Mouse (Mus musculus) spleen, postnatal 14 days (tissue): ENCODE results near the gene Tango2.

ENCODE experiments used
- DNase-seq, 2 experiments: peaks; one replicate each; pipeline ENCODE4 v3.0.0; 2021 to 2022; ENCODE audit warnings: low spot score in 2 of 2

Gene Tango2

DNA sequence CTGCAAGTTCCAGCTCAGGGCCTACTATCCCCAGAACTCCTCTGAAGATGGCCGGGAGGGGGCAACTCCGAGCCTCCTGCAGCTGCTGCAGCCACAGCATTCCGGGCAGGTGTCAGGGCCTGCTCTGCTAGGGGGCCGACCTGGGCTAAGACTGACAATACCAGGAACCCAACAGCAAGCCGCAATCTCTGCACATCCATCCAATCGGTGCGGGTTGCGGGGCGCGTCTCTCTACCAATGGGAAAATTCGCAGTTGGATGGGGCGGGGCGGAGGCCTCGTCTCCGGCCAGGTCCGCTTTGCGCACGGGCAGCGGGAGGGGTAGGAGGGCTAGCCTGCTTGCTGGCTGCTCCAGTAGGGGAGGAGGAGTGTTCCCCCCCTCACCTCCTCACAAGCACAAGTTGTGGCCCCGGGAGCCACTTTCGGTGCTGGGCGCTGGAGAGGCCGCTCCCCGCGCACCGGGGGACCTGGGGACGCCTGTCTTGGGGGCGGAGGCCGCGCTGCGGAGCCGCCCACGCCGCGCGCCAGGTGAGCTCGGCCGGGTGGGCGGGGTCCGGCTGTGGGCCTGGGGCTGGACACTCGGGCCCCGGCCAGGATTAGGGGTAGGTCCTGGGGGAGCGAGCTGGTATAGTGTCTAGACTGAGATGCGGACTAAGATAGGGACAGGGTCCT is at the start of gene Tango2, which contains the start of gene Arvcf:
Gene Tango2 (minus strand): TSS at position 173 of the 670 bp plus-strand sequence.
Gene Arvcf (plus strand): TSS at position 252 of the 670 bp plus-strand sequence.
- DNase-seq = peak; percentile 38 to 49

DNA sequence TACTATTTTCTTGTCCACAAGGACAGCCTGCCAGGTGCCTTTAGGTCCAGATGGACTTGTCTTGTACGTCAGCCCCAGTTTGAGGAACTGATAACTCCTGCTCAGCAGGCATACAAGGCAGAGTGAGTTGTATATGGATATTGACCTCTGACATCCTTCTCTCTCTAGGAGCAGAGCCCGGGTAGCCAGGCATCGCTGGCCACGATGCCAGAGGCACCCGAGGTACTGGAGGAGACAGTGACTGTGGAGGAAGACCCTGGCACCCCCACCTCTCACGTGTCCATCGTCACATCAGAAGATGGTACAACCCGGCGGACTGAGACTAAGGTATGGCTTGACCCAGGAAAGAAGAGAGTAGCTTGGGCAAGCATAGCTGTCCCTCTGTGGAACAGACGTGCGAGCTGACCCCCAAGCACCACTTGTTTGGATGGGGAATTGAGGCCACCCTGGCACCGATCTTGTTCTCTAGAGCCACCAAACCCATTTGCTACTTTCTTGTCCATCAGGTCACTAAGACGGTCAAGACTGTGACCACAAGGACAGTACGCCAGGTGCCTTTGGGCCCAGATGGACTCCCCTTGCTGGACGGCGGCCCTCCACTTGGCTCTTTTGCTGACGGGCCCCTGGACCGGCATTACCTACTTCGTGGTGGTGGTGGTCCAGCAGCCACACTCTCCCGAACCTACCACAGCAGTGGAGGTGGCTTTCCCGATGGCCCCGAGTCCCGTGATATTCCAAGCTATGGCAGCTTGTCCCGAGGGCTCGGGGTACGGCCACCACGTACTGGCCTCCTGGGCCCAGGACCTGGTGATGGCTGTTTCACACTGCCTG is 49.1 kb upstream of the Tango2 start:
- DNase-seq = no peak

DNA sequence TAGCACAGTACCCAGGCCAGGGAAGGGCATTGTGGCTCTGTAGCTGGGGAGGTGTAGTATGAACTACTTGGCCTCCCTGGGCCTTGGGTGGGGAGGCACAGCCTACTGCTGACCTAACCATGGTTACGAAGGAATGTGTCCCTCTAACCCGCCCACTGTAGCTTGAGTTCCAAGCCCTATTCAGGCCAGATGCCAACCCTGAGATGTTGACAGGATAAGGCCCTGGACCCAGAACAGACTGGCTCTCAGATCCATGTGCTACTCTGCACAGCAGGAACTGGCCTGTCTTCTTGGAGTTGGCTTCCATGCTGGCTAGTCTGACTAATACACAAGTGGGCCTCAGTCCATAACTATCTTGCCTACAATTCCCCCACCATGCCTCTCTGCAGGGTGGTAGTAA is 48.3 kb upstream of the Tango2 start:
- DNase-seq = no peak

DNA sequence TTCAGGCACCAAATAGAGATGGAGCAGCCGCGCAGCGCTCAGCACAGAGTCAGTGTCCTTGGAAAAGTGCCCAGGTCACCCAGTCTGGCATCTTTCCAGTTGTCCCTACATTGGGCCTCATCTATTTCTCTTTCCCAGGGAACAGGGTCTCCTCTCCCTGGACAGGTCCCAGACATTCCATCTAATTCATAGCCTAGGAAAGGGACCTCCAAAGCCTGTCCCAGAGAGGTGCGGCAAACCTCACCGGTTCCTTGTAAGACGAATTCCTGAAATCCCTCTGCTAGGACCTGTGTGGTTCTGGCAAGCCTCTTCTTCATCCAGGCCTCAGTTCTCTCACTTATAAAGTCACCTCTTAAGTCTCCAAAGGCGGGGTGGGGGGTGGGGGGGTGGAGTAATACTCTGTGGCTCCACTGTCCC is 47.7 kb upstream of the Tango2 start:
- DNase-seq = no peak

DNA sequence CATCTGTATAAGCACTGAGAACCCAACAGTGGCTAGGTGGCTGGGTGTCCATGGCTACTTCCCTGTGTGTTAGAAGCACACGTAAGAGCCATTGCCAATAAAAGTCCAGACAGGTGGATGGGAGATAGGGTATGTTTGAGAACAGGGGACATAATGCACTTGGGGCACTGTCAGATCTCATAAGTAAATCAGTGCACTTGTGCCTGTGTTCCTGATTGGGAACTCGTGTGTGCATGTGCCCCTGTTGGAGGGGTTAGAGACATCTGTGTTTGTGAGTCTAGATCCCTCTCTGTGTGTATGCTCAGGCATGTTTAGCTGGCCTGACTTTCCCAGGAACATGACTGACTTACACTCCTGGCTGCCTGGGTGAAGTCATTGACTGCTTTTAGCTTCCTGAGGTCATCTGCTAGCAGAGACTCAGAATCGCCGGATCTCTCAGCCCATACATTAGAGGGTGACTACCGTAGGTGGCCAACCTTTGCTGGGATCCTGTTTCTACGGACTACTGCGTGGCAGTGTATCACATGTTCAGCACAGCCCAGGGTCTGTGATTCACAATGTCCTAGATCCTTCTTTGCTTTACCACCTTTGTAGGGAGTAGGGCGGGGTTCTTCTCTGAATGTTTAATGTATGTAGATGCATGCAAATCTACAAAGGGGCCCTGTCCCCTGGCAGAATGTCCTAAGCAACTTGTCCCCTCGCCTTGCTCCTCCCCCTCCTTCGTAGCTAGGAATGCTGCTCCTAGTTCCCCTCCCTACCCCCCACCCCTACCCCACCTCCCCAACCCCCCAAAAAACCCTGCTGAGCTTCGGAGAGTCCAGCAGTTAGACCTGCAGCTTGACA is 47.1 kb upstream of the Tango2 start:
- DNase-seq = no peak

DNA sequence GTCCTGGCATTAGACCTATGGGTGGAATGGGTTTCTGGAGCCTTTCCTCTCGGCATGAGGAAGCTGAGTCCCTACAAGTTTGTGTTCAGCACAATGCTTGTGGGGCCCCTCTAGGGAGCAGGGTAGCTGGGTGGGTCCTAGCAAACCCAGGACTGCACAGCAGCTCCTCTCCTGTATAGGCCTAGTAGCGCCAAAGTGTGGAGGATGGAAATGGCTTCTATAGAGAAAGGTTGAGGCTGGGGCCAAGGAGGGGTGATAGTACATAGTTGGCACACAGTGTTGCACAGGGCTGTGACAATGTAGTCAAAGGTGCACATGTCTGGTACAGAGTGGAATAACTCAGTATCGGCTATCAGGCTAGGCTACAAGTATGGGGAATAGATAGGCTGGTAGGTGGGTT is 46.2 kb upstream of the Tango2 start:
- DNase-seq = no peak

DNA sequence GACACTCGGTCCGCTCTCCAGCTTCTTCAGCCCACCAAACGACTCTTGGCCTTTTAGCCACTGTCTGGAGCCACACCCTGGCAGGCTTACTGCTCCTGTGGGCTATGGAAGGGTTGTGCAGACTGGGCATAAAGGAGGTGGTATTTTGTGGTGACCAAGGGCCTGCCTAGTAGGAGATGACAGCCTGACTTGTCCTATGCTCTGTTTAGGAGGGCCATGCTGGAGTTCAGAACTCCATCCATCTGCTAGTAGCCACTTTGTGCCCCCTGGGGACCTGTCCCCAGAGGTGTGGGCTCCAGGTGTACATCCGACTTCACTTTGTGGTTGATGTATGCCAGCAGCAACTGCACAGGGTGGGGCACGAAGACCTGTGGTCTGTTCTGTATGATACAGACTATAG is 45.7 kb upstream of the Tango2 start:
- DNase-seq = no peak

DNA sequence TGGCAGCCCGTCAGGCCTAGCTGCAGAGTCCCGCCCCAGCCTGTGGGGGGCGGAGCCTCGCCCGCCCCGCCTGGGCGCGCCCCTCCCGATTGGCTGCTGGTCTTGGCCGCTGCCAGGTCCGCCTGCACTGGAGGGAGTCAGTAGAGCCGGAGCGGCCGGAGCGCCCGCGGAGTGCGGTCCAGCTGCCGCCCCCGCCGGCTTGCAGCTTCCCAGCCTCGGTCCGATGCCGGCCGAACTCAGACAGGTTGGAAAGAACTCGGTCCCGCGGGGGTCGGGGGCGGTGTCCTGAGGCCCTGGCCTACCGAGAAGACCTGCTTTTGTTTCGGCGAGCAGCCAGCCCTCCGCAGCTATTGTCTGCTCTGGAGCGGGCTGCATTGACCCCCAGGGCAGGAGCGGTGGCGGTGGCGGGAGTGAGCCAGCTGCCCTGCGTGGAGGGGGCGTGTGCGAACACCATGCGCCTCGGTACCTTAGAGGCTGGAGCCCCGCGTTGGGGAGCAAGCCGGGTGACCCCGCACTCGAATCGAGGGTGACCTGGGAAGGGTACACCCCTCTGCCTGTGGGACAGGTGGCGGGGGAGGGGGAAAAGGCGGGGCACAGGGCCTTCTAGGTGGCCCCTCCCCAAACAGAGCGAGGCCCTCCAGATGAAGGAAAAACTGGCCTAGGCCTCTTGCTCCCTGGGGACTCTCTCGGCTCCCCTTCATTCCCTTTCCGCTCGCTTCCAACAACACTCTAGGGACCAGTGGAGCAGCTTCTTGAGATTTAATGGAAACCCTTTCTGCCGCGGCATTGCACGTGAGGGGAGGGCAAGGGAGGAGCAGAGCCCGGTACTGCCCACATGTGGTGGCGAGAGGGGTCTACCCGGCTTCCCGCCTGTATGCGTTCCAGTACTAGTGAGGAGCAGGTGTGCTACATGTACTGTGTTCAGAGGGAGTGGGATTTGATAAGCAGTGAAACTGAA is 44.8 kb upstream of the Tango2 start:
- DNase-seq = peak; percentile 84

DNA sequence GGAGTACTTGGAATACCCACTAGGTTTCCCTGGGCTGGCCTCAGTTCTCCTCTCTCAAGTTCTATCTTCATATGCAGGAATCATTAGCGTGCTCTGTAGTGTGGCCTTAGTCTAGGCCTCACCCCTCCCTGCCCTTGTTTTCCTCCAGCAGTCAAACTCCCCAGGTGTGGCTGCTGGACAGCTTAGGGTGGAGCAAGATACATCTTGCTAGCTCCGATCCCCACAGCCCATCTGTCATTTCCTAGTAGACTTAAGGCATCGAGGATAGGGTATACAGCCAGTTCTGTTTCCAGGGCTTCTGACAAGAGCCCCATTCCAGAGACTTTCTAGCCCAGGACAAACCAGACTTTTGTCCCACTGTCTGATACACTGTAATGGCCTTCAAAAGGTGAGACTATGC is 43.8 kb upstream of the Tango2 start:
- DNase-seq = no peak

DNA sequence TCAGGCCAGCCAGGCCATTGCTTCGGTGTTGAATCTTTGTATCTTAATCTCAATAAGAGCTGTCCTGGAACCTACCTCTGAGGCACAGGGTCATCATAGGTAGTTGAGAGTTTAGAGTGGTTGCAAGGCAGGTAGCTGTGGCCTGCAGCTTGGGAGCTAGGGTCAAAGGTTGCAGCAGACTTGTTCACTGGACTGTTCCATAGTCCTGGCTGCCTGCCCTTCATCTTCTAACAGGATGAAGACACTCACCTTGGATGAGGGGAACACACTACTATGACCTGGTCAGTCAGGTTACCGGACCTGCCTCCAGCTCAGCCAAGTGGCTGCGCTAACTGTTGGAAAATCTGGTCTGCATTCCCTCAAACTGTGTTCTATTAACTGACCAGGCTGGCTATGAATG is 43.2 kb upstream of the Tango2 start:
- no peak for DNase-seq

DNA sequence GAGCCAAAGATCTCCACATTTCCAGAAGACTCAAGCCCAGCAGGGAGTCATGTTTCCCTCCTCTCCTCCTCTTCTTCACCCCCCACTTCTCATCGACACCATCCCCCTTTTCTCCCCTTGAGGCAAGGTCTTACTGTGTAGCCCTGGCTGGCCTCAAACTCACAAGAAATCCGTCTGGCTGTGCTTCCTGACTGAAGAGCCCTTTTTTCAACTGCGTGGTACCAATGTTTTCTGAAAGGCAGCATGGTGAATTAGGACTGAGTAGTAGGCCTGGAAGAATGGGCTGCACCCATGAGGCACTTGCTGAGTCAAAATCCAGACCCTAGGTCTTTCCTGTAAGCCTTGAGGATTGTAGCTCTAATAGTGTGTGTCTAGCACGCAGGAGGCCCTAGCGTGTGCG is 42.5 kb upstream of the Tango2 start:
- no peak for DNase-seq

DNA sequence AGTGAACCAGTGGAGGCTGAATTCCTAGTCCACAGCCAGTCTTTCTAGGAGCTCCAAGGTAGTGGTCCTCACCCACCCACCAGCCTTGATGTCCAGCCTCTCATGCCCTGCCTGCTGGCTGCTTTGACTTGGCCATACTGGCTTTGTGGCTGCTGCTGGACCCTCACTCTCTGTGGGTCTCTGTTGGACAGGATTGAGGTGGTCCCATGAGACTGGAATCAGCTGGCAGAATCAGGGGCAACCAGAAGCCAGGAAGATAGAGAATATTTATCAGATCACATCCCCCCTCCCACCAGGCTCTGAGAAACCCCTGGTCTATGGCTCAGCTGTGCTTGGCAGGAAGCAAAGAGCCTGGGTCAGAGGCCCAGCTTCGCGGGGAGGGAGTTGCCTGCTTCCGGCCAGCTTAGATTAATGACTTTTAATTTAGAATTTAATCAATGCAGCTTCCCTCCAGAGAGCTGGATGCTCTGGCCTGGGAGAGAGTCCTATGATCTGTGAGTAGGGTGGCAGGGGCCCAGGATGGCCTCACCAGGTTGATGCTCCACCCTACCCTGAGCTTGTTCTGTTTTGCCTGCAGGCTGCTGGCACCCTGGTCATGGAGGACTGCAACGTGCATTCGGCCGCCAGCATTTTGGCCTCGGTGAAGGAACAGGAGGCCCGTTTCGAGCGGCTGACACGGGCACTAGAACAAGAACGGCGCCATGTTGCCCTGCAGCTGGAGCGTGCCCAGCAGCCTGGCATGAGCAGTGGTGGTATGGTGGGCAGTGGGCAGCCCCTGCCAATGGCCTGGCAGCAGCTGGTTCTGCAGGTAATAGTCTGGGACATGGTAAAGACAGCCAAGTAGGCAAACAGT is 40.9 kb upstream of the Tango2 start:
- no peak for DNase-seq

DNA sequence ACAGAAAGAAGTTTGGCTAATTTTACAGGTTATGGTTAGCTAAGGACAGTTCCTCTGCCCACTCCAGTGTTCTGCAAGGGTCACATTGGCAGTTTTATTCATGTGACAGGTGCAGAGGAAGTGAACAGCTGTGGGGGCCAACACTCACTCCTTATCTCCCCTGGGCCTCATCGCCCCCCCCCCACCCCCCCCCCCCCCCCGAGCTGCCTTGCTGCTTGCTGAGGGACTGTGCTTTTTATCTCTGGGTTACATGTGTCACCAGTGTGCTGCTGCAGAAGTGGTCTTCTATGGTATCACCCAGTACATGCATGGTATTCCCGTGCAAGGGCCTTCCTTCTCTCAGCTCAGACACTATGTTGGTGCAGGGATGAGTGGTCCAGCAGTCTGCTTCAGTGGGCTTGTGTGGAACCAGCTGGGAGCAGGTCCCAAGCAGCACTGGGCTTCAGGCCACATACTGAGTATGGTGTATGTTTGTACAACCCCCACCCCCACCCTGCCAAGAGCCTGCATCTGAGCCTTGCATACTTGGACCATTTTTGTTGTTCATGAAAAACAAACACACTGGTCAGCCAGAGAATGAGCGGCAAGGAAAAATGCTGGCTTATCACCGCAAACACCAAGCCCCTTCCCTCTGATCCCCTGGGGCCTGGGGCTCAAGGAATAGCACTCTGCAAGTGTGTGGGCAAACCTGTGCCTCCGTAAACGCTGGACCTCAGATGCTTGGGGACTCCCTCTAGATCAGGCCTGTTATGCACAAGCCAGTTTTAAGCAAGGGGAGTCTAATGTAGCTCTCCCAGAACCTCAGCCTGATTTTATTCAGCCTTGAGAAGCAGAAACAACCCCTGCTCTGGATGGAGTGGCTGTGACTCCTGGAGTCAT is 40.0 kb upstream of the Tango2 start:
- DNase-seq = no peak

DNA sequence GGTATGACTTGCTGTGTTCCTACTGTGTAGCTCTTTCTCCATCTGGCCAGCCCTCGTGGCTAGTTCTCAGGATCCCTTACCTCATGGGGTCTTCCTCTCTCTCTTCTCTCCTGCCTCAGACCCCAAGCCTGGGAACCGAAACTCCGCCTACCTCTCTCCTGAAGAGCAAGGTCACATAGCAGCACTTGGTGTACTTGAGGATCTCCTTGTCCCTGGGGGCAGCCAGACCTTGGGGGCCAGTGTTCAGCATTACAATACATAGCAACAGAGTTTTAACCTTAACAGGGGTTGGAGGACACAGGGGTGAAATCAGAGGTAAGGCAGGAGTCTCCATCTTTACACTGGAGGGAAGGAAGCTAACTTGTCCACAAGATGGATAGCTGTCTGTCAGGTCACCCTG is 39.1 kb upstream of the Tango2 start:
- no peak for DNase-seq

DNA sequence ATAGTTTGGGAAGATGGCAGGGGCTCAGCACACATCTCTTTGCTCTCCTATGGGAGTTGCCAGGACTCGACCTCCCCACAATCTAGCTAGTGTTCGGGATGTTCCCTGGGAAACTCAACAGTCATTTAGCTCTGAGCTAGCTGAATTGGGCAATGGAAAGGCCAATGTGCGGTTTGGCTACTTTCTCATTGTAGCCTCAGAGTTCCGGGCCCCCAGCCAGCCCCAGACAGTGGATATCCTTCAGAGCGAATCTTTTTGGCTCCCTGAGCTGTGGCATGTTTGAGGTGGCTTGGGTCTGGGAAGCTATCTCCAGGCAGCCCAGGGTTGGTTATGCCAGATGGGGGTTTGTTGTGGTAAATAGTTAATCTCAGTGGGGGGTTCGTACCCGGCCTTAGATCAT is 38.5 kb upstream of the Tango2 start:
- no peak for DNase-seq

DNA sequence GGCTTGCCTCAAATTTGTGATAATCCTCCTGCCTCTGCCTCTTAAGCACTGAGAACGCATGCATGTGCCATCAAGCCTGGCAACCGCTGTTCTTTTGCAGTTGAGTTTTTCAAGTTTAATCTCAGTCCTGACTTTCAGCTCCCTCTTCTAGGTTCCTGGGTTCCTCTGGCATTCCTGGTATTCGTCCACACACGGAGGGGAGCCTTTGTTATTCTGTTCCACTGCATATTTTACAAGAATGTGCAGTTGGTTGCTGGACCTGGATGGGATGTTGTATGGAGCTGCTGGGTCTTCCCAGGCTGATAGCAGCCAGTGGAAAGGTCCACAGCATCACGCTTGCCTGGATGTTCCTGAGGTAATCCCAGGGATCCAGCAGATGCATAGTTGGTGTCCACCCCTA is 37.5 kb upstream of the Tango2 start:
- DNase-seq = no peak

DNA sequence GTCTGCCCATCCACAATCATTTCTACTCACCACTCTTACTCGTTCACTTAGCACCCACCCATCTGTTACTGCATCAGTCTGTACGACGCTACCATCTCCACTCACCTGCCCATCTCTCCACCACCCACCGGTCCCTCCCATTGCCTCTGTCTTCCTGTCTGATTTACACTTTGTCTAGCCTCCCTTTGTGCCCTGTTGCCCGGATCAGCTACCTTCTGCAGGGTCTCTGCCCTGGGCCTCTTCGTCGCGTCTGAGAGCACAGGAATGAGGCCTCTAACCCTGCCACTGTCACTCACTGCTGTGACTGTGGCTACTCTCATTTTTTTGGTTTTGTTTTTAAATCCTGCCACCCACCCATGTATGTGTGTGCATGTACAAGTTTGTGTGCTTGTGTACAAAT is 36.8 kb upstream of the Tango2 start:
- DNase-seq = no peak

DNA sequence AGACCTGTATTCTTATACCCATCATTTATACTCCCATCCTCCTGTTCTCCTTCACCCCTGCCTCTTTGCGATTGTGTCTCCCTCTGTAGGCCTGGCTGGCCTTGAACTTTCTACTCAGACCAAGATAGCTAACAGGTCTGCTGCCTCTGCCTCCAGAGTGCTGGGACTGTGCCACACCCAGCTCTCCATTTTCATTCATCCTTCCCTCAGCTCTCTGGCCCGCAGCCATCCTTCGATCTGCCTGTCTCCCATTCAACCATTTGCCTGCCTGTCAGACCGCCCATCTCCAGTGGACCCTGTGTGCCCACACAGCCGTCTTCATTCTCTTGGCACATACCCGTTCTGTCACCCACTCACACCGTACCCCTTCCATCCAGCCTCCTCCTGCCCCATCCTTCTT is 36.3 kb upstream of the Tango2 start:
- no peak for DNase-seq

DNA sequence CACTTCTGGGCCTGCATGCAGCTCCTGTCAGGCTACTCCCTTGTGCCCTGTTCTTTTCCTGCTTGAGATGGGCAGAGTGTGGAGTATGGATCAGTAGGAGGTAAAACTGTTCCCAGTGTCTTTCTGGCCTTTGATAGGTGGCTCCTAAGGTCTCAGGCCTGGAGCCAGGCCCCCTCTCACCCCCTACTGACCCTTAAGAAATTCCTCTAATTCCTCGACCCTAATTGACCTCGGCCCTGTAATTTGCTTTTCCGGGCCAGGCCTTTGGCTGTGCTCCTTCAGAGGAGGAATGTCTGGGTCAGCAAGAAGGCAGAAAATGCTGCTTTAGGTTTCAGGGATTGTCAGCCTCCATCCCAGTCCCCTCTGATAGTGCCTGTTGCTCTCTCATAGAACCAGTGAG is 35.9 kb upstream of the Tango2 start:
- no peak for DNase-seq
